Mouse (Mus musculus): ENCODE results near the gene Syn2. TPM values are rescaled to one million over a fixed set of nuclear protein-coding genes. Genes with fewer than 3 reads are reported as not detected.

Syn2 gene
- polyA plus RNA-seq, 1 experiment, result 0.12 TPM

DNA sequence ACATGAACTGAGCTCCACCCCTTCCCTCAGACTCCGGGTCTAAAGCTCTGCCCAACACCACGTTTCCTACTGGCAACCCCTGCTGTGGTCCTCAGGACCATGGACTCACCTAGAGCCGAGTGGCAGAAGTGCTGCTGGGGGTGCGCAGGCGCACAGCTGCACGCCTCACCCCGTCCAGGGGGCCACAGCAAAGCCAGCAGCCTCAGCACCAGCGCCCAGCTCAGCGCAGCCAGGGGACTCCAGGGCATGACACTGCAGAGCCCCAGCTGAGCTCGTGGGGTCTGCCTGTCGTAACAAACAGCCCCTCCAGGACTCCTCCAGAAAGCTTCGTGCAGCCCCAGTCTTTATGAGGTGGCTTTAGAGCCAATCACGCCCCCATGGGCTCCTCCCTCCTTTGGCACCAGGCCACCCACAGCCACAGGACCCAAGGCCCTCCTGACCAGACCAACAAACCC lies 116.9 kb downstream of the Syn2 start:
- no peaks in the 10 kb centered on the region for H3K36me3 ChIP-seq (ENCODE audit: control insufficient read depth, insufficient read depth)
- no peak for TF ChIP-seq USF1 (IDR thresholded peaks at IDR 0.05; ENCODE audit: low read depth)
- H3K79me3 ChIP-seq (ENCODE audit: low read depth), result no peaks in the 10 kb centered on the region
- no peak overlapping the region for H3K4me3 ChIP-seq (ENCODE audit: insufficient read depth, poor library complexity, severe bottlenecking)
- H3ac ChIP-seq (ENCODE audit: control insufficient read depth, insufficient read length, low read depth), result no peak overlapping the region
- H3K27me3 ChIP-seq (ENCODE audit: control insufficient read depth, insufficient read depth, insufficient read length), result no peaks in the 10 kb centered on the region
- no peaks in the 10 kb centered on the region for H3K79me2 ChIP-seq (ENCODE audit: control insufficient read depth, insufficient read depth)

DNA sequence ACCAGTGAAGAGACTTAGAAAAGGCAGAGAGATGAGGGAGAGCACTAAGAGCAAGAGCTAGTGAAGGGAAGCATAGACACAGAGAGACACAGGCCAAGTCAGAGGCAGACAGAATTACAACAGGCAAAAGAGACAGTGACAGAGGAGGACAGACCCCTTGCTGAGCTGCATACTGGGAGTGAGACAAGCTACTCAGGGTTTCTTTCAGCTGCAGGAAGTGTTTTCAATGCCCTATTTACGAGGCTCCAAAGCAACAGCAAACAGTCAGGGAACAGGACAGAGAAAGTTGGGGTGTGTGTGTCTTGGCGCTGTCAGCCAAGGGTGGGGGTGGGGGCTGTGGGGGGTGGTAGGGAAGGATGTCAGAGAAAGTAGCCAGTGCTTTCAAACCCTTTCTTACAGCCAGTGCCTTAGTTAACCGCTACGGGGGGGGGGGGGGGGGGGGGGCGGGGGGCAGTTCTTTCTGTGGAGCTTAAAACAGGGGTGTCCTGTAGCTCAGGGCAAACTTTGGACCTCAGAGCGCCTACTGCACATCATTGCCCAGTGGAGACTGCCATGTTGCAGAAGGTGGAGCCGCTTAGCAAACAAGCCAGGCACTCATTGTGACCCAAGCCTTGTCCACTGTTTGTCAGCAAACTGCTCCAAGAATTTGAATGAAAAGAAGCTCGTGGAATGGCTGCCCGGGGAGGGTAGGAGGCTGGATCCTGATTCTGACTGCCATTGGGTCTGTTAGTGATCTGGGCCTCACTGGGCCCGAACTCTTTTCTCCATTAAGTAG lies 117.6 kb downstream of the Syn2 start, which contains the start of gene Timp4:
Timp4 (minus strand) TSS at position 107 of the 775 bp plus-strand sequence.
- H3K79me2 ChIP-seq (ENCODE audit: control insufficient read depth, insufficient read depth), result no peaks in the 10 kb centered on the region
- H3K27me3 ChIP-seq (ENCODE audit: control insufficient read depth, insufficient read depth, insufficient read length), result no peaks in the 10 kb centered on the region
- H3K4me3 ChIP-seq (ENCODE audit: insufficient read depth, poor library complexity, severe bottlenecking), result no peak within 1 kb of the TSS
- H3K79me3 ChIP-seq (ENCODE audit: low read depth), result no peaks in the 10 kb centered on the region
- no peaks in the 10 kb centered on the region for H3K36me3 ChIP-seq (ENCODE audit: control insufficient read depth, insufficient read depth)
- H3ac ChIP-seq (ENCODE audit: control insufficient read depth, insufficient read length, low read depth), result no peak within 1 kb of the TSS
- no peak for TF ChIP-seq MYOG (IDR thresholded peaks at IDR 0.05; ENCODE audit: control insufficient read depth, extremely low read depth, insufficient read length)

DNA sequence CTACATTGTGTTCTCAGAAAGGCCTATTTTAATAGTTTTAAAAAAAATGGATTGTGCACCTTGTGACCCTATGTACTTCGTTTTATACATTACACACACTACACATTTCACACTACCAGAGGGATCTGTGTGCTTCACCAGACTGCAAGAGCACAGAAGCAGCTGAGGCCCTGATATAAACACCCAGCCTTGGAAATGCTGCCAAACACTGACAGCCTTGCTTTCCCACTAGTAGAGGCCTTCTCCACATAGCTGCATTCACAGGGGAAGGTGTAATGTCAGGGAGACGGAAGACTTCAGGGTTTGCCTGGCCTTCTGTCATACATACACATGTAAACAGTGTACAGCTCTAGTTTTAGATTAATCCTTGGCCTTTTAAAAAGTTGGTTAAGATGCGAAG lies 120.5 kb downstream of the Syn2 start:
- H3K79me3 ChIP-seq (ENCODE audit: low read depth), result no peaks in the 10 kb centered on the region
- H3K36me3 ChIP-seq (ENCODE audit: control insufficient read depth, insufficient read depth), result no peaks in the 10 kb centered on the region
- no peak overlapping the region for H3K4me3 ChIP-seq (ENCODE audit: insufficient read depth, poor library complexity, severe bottlenecking)
- no peaks in the 10 kb centered on the region for H3K79me2 ChIP-seq (ENCODE audit: control insufficient read depth, insufficient read depth)
- TF ChIP-seq MYOD1 (IDR thresholded peaks at IDR 0.05; ENCODE audit: control insufficient read depth, insufficient read length, low read depth), result no peak
- no peak for TF ChIP-seq FOSL1 (IDR thresholded peaks at IDR 0.05; ENCODE audit: insufficient read depth, low read length, poor library complexity, severe bottlenecking)
- TF ChIP-seq MYOG (IDR thresholded peaks at IDR 0.05; ENCODE audit: control insufficient read depth, extremely low read depth, insufficient read length), result no peak
- TF ChIP-seq CEBPB (IDR thresholded peaks at IDR 0.05; ENCODE audit: low read depth), result no peak
- no peak for TF ChIP-seq MAX (IDR thresholded peaks at IDR 0.05)
- TF ChIP-seq CTCF (IDR thresholded peaks at IDR 0.05; ENCODE audit: control insufficient read depth, insufficient read depth, insufficient read length), result no peak
- no peak for TF ChIP-seq USF1 (IDR thresholded peaks at IDR 0.05; ENCODE audit: low read depth)
- H3ac ChIP-seq (ENCODE audit: control insufficient read depth, insufficient read length, low read depth), result no peak overlapping the region
- H3K27me3 ChIP-seq (ENCODE audit: control insufficient read depth, insufficient read depth, insufficient read length), result no peaks in the 10 kb centered on the region

DNA sequence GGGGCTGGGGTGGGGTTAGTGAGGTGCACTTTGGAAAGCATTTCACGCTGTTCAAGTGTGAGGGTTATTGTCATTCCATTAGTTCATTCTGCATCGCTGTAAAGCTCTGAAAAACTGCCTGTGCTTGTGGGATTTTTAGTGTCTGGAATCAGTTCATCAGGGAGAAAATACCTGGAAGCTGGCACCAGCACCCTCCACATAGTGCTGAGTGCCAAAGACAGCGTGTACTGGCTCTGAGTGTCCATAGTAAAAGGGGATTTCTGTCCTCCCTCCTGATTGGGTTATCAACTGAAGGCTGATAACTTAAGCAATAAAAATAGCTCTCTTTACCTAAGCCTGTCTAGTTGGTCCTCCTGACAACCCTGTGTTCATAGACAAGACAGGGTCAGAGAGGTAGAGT lies 125.8 kb downstream of the Syn2 start:
- TF ChIP-seq MYOG (IDR thresholded peaks at IDR 0.05; ENCODE audit: control insufficient read depth, extremely low read depth, insufficient read length) (no peak), CEBPB (IDR thresholded peaks at IDR 0.05; ENCODE audit: low read depth) (no peak), MAX (IDR thresholded peaks at IDR 0.05) (no peak), MYOD1 (IDR thresholded peaks at IDR 0.05; ENCODE audit: control insufficient read depth, insufficient read length, low read depth) (no peak), CTCF (IDR thresholded peaks at IDR 0.05; ENCODE audit: control insufficient read depth, insufficient read depth, insufficient read length) (no peak), FOSL1 (IDR thresholded peaks at IDR 0.05; ENCODE audit: insufficient read depth, low read length, poor library complexity, severe bottlenecking) (no peak), USF1 (IDR thresholded peaks at IDR 0.05; ENCODE audit: low read depth) (no peak)
- Histone ChIP-seq H3ac (ENCODE audit: control insufficient read depth, insufficient read length, low read depth) (no peak overlapping the region), H3K79me2 (ENCODE audit: control insufficient read depth, insufficient read depth) (no peaks in the 10 kb centered on the region), H3K27me3 (ENCODE audit: control insufficient read depth, insufficient read depth, insufficient read length) (no peaks in the 10 kb centered on the region), H3K79me3 (ENCODE audit: low read depth) (no peaks in the 10 kb centered on the region), H3K4me3 (ENCODE audit: insufficient read depth, poor library complexity, severe bottlenecking) (no peak overlapping the region), H3K36me3 (ENCODE audit: control insufficient read depth, insufficient read depth) (no peaks in the 10 kb centered on the region)

DNA sequence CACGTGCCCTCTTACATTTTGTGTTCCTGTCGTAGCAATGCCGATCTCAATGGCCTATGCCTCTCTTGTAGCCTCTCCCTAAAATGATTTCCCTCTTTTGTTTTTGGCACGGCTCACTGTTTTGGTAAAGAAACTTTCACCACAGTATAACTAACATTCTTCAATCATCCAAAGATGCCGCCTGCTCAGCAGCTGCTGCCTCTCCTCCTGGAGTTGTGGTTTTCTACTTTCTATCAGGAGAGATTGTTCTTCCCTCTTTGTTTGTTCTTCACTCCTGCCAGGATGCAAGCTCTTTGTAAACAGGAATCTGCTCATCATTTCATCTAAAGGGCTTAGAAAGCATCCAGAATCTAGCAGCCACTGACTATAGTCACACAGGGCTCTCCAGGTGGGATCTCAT lies 132.1 kb downstream of the Syn2 start:
- Histone ChIP-seq H3K27me3 (ENCODE audit: control insufficient read depth, insufficient read depth, insufficient read length) (no peaks in the 10 kb centered on the region), H3K4me3 (ENCODE audit: insufficient read depth, poor library complexity, severe bottlenecking) (no peak overlapping the region), H3K79me2 (ENCODE audit: control insufficient read depth, insufficient read depth) (no peaks in the 10 kb centered on the region), H3K36me3 (ENCODE audit: control insufficient read depth, insufficient read depth) (no peaks in the 10 kb centered on the region), H3ac (ENCODE audit: control insufficient read depth, insufficient read length, low read depth) (no peak overlapping the region), H3K79me3 (ENCODE audit: low read depth) (no peaks in the 10 kb centered on the region)
- TF ChIP-seq MYOG (IDR thresholded peaks at IDR 0.05; ENCODE audit: control insufficient read depth, extremely low read depth, insufficient read length) (no peak), CEBPB (IDR thresholded peaks at IDR 0.05; ENCODE audit: low read depth) (no peak), MAX (IDR thresholded peaks at IDR 0.05) (no peak), MYOD1 (IDR thresholded peaks at IDR 0.05; ENCODE audit: control insufficient read depth, insufficient read length, low read depth) (no peak), USF1 (IDR thresholded peaks at IDR 0.05; ENCODE audit: low read depth) (no peak), FOSL1 (IDR thresholded peaks at IDR 0.05; ENCODE audit: insufficient read depth, low read length, poor library complexity, severe bottlenecking) (no peak), CTCF (IDR thresholded peaks at IDR 0.05; ENCODE audit: control insufficient read depth, insufficient read depth, insufficient read length) (no peak)

DNA sequence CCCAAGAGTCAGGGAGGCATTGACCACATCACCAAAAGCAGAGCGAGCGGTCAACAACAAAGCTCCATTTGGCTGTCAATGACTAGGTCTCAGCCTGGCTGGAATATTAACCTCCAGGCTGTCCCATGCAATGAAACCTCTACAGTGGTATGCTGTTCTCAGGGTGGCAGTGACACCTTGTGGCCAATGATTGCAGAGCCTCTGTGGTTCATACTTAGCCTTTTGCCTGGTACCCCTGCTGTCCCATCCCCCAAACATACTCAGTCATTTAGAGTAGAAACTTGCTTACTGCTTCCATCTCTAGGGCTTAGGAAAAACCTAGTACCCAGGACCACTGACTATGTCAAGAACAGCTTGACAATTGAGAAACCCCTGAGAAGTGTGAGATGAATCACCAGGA lies 133.2 kb downstream of the Syn2 start:
- no peak for TF ChIP-seq FOSL1 (IDR thresholded peaks at IDR 0.05; ENCODE audit: insufficient read depth, low read length, poor library complexity, severe bottlenecking)
- peak; percentile 84 for TF ChIP-seq CTCF (IDR thresholded peaks at IDR 0.05; ENCODE audit: control insufficient read depth, insufficient read depth, insufficient read length)
- no peak overlapping the region for H3K4me3 ChIP-seq (ENCODE audit: insufficient read depth, poor library complexity, severe bottlenecking)
- no peaks in the 10 kb centered on the region for H3K27me3 ChIP-seq (ENCODE audit: control insufficient read depth, insufficient read depth, insufficient read length)
- no peaks in the 10 kb centered on the region for H3K36me3 ChIP-seq (ENCODE audit: control insufficient read depth, insufficient read depth)
- no peaks in the 10 kb centered on the region for H3K79me3 ChIP-seq (ENCODE audit: low read depth)
- H3K79me2 ChIP-seq (ENCODE audit: control insufficient read depth, insufficient read depth), result no peaks in the 10 kb centered on the region
- no peak overlapping the region for H3ac ChIP-seq (ENCODE audit: control insufficient read depth, insufficient read length, low read depth)

All from C2C12 (cell line).